Mouse (Mus musculus) brain, embryonic 18.5 days (tissue): ENCODE measurements around the gene Vamp5.
A peak's percentile ranks its signal among the peaks of the same experiment; 100 is the strongest.

ENCODE experiments used
- DNase-seq: peaks from one replicate; pipeline ENCODE4 v3.0.0-alpha.2; 2012; ENCODE audit warnings: low read depth, low spot score

Vamp5 gene

DNA sequence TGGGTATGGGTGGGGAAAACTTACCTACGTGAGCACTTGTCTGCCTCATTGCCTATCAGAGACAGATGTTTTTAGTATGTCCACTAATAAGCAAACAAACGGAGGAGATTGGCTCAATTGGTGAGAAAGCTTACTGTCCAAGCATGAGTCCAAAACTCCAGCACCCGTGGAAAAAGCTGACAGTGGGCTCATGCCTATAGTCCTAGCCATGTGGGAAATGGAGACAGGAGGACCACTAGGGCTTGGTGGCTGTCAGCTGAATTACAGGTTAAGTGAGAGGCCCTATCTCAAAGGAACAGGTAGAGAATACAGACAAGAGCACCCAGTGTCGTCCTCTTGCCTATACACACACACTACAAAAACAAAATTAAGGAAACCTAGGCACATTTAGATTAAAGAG is 34.0 kb downstream of the Vamp5 start:
- DNase-seq = no peak

DNA sequence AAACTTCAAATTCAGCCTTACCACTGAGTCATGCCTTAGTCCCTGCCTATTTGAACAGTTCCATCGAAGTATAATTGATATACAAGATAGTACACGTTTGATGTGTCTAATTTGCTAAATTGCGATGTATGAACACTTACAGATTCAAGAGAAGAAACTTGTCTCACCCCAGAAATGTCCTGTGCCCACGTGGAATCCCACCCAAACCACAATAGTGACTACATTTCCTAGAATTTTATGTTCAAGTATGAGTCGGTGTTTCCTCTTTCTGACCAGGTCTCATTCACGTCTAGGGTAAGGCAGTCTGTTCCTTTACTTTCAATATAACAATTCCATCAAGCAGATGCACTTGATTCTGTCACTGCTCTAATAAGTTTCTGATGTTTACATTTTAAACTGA is 34.6 kb downstream of the Vamp5 start:
- DNase-seq = no peak

DNA sequence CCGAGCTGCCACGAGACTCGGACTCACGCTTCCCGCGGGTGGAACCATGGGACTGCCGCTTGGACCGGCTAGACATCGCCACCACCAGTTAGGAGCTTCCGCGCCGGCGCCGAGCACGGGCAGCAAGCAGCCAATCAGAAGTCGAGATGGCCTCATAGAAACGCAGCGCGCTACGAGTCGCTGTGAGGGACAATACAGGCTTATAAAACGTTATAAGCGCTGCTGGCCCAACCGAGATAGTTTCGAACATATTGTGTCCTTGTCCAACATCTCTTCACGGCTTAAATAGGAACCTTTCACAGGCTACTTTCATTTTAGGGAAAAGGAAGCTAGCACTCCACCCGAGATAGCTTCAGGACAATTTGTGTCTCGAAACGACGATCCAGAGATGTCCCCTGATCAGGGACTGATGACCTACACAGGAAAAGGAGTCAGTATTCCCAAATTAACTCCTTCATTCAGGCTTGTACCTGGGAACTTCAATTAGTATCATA is 35.1 kb downstream of the Vamp5 start, which contains the start of gene Usp39:
Gene Usp39, minus strand, starts transcription at position 111 of the 494 bp plus-strand sequence.
- peak; percentile 90 for DNase-seq

DNA sequence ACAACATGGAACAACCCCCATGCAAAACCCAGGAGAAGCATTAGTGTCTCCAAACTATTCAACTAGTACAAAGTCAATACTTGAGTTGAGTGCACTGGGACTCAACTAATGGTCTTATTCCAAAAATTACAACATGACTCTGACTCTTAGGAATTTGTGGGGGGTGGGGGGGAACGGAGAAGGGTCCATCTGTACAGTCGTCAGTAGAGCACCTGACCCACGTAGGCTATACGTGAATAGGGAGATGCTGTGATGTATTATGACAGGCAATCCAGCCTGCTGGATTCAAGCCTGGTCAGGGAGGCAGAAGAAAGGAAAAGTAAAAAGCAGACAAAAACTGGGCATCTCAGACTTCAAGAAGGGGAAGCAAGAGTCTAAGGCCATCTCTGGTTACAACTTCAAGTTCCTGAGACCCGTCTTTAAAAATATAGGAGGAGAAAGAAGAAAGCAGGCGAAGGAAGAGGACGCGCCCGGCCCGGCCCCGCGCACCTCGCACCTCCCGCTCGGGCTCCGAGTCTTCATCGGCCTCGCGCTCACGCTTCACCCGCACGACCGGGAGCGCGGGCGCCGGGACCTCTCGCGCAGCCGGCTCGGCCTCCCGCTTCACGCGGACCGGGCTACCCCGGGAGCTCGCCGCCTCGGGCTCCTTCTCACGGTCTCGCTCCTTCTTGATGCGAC is 35.7 kb downstream of the Vamp5 start:
- no peak for DNase-seq

DNA sequence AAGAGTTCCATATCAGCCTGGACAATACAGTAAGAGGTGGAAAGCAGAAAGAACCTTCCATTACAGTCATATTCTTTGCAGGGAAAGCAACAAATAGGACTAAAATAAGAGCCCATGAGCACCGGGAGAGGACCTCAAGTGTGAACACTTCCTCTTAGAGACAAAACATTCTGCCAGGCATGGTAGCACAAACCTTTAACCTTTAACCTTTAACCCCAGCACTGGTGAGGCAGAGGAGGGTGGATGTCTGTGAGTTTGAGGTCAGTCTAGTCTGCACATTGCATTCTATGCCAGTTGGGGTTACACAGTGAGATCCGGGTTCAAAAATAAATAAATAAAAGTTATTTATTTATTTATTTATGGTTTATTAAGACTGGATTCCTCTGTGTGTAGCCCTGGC is 39.8 kb downstream of the Vamp5 start:
- DNase-seq = no peak

DNA sequence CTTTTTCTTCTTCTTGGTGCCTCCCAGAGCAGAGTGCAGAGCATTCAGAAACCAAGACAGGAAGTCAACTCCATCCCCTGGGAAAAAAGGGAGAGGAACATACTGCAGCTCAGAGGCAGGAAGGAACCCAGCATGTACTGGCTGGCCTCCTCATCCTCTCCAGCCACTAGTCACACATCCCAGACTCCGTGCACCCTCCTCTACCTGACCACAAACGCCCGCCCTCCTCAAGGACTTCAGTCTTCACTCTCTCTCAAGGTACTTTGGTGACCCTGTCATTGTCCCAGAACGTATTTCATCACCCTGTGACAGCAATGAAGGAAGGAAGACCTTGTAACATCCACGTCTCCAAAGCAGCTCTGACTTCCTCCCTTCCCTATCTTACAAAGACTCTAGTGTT is 47.2 kb downstream of the Vamp5 start:
- DNase-seq = no peak

DNA sequence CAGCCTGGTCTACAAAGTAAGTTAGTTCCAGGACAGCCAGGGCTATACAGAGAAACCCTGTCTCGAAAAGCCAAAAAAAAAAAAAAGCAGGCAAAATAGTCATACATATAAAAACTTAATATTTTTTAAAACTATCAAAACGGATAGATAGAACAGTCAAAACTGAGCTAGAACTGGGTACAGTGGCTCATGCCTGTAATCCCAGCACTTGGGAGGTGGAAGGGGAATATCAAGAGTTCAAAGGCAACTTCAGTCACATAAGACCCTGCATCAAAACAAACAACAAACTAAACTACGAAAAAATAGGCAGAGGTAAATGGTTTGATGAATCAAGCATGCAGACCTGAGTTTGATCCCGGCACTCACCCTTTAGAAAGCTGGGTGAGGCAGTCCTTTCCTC is 50.1 kb downstream of the Vamp5 start:
- DNase-seq = no peak

DNA sequence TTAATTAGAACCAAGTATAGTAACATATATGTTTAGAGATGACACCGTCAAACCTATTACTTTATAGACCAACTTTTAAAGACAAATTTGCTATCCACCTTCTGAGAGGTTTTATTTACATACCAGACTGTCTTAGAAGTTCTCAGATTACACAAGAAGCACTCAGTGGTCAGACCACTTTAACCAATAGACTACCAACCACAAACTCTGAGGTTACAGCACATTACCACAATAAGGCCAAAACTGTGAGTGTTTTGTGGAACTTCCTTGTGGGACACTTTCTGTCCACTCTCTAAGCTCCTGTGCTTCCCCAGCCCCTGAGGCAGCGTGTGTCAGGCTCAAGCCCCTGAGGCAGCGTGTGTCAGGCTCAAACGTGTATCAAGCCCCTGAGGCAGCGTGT is 51.2 kb downstream of the Vamp5 start:
- no peak for DNase-seq

DNA sequence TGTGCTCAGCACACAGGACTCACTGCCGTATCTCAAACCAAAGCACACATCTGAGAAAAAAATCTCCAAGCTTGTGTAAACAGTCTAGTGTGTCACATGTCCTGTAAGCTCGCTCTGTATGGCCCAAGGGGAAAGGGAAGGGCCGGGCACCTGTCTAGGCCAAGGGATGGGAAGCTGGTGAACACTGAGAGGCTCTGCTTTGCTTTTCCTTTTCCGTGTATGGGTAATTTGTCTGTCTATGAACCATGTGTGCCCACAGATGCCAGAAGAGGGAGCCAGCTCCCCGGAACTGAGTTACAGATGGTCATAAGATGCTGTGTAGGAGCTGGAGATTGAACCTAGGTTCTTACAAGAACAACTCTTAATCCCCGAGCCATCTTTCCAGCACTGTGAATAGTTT is 54.0 kb downstream of the Vamp5 start:
- DNase-seq = no peak

DNA sequence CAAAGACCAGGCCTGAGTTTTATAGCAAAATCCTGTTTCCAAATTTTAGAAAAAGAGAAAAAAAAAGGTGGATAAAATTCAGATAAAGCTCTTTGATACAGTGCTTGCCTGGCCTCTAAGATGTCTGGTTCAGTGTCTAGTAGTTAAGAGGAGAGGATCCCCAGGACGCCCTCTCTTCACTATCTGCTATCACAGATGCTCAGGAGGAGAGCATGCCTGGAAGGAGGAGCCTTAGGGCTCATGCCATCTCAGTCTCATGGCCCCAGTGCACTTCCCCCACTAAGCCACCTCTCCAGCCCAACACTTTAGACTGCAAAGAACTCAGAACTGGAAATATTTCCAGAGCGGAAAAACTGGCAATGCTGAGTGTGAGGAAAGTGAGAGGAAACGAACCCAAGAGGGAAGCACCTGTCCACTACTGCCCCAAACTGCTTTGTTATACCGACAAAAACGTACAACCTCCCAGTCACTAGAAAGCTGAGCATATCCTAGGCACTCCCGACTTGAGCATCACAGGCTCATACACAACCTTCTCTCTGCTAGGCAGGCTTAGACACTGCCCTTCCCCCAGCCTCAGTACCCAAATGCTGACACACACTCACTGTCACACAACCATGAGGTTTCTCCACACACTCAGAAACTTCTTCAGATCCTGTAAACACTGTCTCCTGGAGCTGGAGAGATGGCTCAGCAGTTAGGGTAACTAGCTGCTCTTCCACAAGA is 56.3 kb downstream of the Vamp5 start:
- DNase-seq = no peak

DNA sequence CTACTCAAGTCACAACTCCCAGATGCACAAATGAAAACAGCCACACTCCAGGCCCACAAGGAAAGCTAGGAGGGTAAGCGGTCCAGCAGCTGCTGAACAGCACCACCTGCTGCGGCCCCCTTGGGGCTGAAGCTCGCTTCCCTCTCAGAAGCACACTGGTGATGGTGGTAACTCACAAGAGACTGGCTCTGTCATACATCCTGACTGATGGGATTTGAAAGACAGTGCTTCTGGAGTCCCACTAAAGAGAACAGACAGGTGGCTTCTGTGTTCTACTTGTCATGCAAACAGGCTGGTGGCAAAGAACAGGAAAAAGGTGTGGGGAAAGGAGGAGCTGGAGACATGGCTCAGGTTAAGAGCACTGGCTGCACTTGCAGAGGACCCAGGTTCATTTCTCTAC is 57.3 kb downstream of the Vamp5 start:
- DNase-seq = no peak

DNA sequence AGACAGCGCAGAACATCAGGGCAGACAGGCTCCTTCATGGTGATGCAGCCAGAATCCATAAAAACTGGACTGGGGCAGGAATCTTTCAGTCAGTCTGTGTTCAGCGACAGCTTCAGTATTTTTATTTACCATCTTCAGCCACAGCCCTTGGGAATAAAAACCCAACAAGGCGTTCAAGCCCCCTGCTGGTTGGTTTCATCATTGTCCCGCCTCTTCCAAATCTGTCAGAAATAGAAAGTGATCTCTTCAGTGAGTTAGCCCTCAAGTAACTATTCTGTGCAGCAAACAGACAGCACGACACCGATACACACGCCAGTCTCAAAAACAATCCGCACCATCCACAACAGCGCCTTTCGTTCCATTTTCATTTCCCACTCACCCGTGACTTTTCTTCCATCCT is 61.2 kb downstream of the Vamp5 start:
- no peak for DNase-seq
